Mouse (Mus musculus) cerebral cortex, adult 2 months (tissue): ENCODE results near the gene Stip1.

Experiments used
- WGBS: fragments of 180-500 bp; shearing (Covaris S2); methylation state at CpG from one replicate; pipeline ENCODE4 v1.1.7; 2018; 5-methylcytosine and 5-hydroxymethylcytosine counted together

The Stip1 gene

GRCm38 (mm10) chr19:7014481-7015135, 25.2 kb downstream of the Stip1 start:
- WGBS: 95% methylated on average over 20 of the region's 20 CpGs

GRCm38 (mm10) chr19:7013984-7014383, 25.8 kb downstream of the Stip1 start:
- 95% methylated on average over 9 of the region's 9 CpGs for WGBS

GRCm38 (mm10) chr19:7012426-7012825, 27.3 kb downstream of the Stip1 start:
- 88% methylated on average over 4 of the region's 4 CpGs for WGBS

GRCm38 (mm10) chr19:7006892-7007593, 32.7 kb downstream of the Stip1 start:
- WGBS: 78% methylated on average over 9 of the region's 9 CpGs

- WGBS: 95% methylated on average over 19 of the region's 19 CpGs
These were observed 40.3 kb downstream of the Stip1 start for GRCm38 (mm10) chr19:6999360-7000063.

- 88% methylated on average over 9 of the region's 9 CpGs for WGBS
These were observed 42.0 kb downstream of the Stip1 start for GRCm38 (mm10) chr19:6997721-6998290.

- 0% methylated on average over 24 of the region's 24 CpGs for WGBS
These were observed 43.8 kb downstream of the Stip1 start, which contains the start of the genes Nudt22 and Trpt1 for GRCm38 (mm10) chr19:6996006-6996405. Gene Nudt22 (minus strand): TSS chr19:6996117. Gene Trpt1 (plus strand): TSS chr19:6996131.

GRCm38 (mm10) chr19:6995255-6995991, 44.3 kb downstream of the Stip1 start:
- 39% methylated on average over 21 of the region's 21 CpGs for WGBS

GRCm38 (mm10) chr19:6994489-6994888, 45.3 kb downstream of the Stip1 start:
- WGBS: 87% methylated on average over 8 of the region's 8 CpGs

- WGBS: 90% methylated on average over 8 of the region's 8 CpGs
These were observed 45.8 kb downstream of the Stip1 start for GRCm38 (mm10) chr19:6994002-6994401.

- WGBS: 64% methylated on average over 14 of the region's 14 CpGs
These were observed 46.6 kb downstream of the Stip1 start for GRCm38 (mm10) chr19:6993011-6993770.

- WGBS: 1% methylated on average over 37 of the region's 37 CpGs
These were observed 47.5 kb downstream of the Stip1 start, which contains the start of gene Dnajc4 for GRCm38 (mm10) chr19:6992011-6992858. Gene Dnajc4 (minus strand): TSS chr19:6992572.

- 93% methylated on average over 6 of the region's 6 CpGs for WGBS
These were observed 48.6 kb downstream of the Stip1 start for GRCm38 (mm10) chr19:6991166-6991565.

- 91% methylated on average over 6 of the region's 6 CpGs for WGBS
These were observed 49.1 kb downstream of the Stip1 start for GRCm38 (mm10) chr19:6990712-6991111.

- 86% methylated on average over 8 of the region's 8 CpGs for WGBS
These were observed 50.5 kb downstream of the Stip1 start for GRCm38 (mm10) chr19:6989251-6989650.

GRCm38 (mm10) chr19:6987904-6988285, 51.9 kb downstream of the Stip1 start:
- 2% methylated on average over 8 of the region's 8 CpGs for WGBS

- under 1% methylated on average over 80 of the region's 85 CpGs for WGBS
These were observed 52.5 kb downstream of the Stip1 start, which contains the start of gene Vegfb for GRCm38 (mm10) chr19:6987061-6987903. Gene Vegfb (minus strand): TSS chr19:6987651.

- WGBS: 75% methylated on average over 10 of the region's 10 CpGs
These were observed 53.6 kb downstream of the Stip1 start for GRCm38 (mm10) chr19:6985951-6986708.
